Mouse (Mus musculus) heart, postnatal 0 days (tissue): Measurements from ENCODE around the gene Slc17a7. TPM values are rescaled to one million over a fixed set of nuclear protein-coding genes. Genes with fewer than 3 reads are reported as not detected.
"Not testable (repeated sequence)": the region's sequence is repeated elsewhere in the genome, so short reads cannot be mapped to it uniquely, and the experiment has no call there.

Experiments used
- ATAC-seq: fragments of 200-750 bp; cut with Nextera tagmentation; 2 replicates; pipeline ENCODE4 v1.8.0; 2017; ENCODE audit warnings: low read depth, moderate number of reproducible peaks, moderate library complexity; ENCODE audit not compliant: insufficient read depth
- DNase-seq: peaks from one replicate; pipeline ENCODE4 v3.0.0-alpha.2; 2016; ENCODE audit warnings: low spot score
- H3K27ac ChIP-seq: fragments of 300-500 bp; sonication (generic); 2 replicates; pipeline ENCODE4 v1.5.1; 2014; ENCODE audit warnings: low read depth, mild to moderate bottlenecking
- H3K27me3 ChIP-seq: fragments of 300-500 bp; sonication (generic); 2 replicates; pipeline ENCODE4 v1.6.1; 2014; ENCODE audit warnings: low read length, mixed read lengths; ENCODE audit not compliant: control insufficient read depth, insufficient read depth
- H3K36me3 ChIP-seq: fragments of 300-500 bp; sonication (generic); replicated peaks from 2 replicates; pipeline ENCODE4 v1.6.1; 2014; ENCODE audit warnings: low read length, mixed read lengths; ENCODE audit not compliant: control insufficient read depth, insufficient read depth
- H3K4me1 ChIP-seq: fragments of 300-500 bp; sonication (generic); 2 replicates; pipeline ENCODE4 v1.6.1; 2014; ENCODE audit warnings: antibody characterized with exemption; ENCODE audit not compliant: control insufficient read depth, insufficient read depth
- H3K4me2 ChIP-seq: fragments of 300-500 bp; sonication (generic); 2 replicates; pipeline ENCODE4 v1.6.1; 2014; ENCODE audit warnings: low read depth, mild to moderate bottlenecking, low read length, moderate library complexity
- H3K4me3 ChIP-seq: fragments of 300-500 bp; sonication (generic); 2 replicates; pipeline ENCODE4 v1.5.1; 2014; ENCODE audit warnings: low read depth, low read length
- H3K9ac ChIP-seq: fragments of 300-500 bp; sonication (generic); replicated peaks from 2 replicates; pipeline ENCODE4 v1.6.1; 2014; ENCODE audit warnings: low read depth, low read length, mixed read lengths
- H3K9me3 ChIP-seq: fragments of 300-500 bp; sonication (generic); replicated peaks from 2 replicates; pipeline ENCODE4 v1.6.1; 2016; ENCODE audit warnings: low read length; ENCODE audit not compliant: control insufficient read depth
- CTCF ChIP-seq: IDR thresholded peaks from 2 replicates; pipeline ENCODE4 v1.5.1; 2016; ENCODE audit warnings: antibody characterized with exemption, control low read depth, low read depth
- EP300 ChIP-seq: IDR thresholded peaks from 2 replicates; pipeline ENCODE4 v1.6.1; 2016; ENCODE audit warnings: antibody characterized with exemption, low read depth
- WGBS: fragments of 180-500 bp; shearing (Covaris S2); extraction: QIAGEN DNeasy Blood & Tissue Kit; methylation state at CpG from one replicate; pipeline ENCODE4 v1.1.7; 2014; 5-methylcytosine and 5-hydroxymethylcytosine counted together
- polyA plus RNA-seq: library from polyadenylated mRNA; unstranded; fragments of >200 nt; fragmentation: Nextera tagmentation; extraction: Ambion mirVana; gene quantifications from 2 replicates; pipeline ENCODE4 v1.2.1, GENCODE M21; 2015
- total RNA-seq: library from RNA; depleted of rRNA; stranded (reverse); fragments of >200 nt; gene quantifications from 2 replicates; pipeline ENCODE4 v1.2.3, GENCODE M21; 2014; ENCODE audit warnings: low replicate concordance

The Slc17a7 gene
- total and polyA plus RNA-seq, 2 experiments from 2014 or later, result 4.3 to 12.7 TPM

GRCm38 (mm10) chr7:45148534-45149098, 15.1 kb upstream of the Slc17a7 start:
- H3K4me2 ChIP-seq, result no peak overlapping the region
- no peak overlapping the region for H3K4me3 ChIP-seq
- H3K36me3 ChIP-seq, result peaks cover 18% of the 10 kb centered on the region
- no peaks in the 10 kb centered on the region for H3K27me3 ChIP-seq
- no peak overlapping the region for H3K9ac ChIP-seq
- 31% methylated on average over 4 of the region's 4 CpGs for WGBS
- 0 out of 2 replicates have a peak, but pooled peaks cover 5% of the 10 kb centered on the region for H3K4me1 ChIP-seq
- TF ChIP-seq EP300 (no peak), CTCF (no peak)
- no peak overlapping the region for H3K27ac ChIP-seq
- ATAC-seq (no peak), DNase-seq (no peak)
- H3K9me3 ChIP-seq, result no peaks in the 10 kb centered on the region

GRCm38 (mm10) chr7:45149545-45149944, 14.2 kb upstream of the Slc17a7 start:
- WGBS, result 74% methylated on average over 6 of the region's 6 CpGs
- peaks cover 11% of the 10 kb centered on the region; the same call in 1 of the 2 replicates for H3K36me3 ChIP-seq
- H3K4me1 ChIP-seq, result 0 out of 2 replicates have a peak, but pooled peaks cover 7% of the 10 kb centered on the region
- H3K4me2 ChIP-seq, result no peak overlapping the region
- no peak overlapping the region for H3K9ac ChIP-seq
- no peak overlapping the region for H3K4me3 ChIP-seq
- ATAC-seq (no peak), DNase-seq (no peak)
- H3K9me3 ChIP-seq, result no peaks in the 10 kb centered on the region
- no peaks in the 10 kb centered on the region for H3K27me3 ChIP-seq
- no peak for TF ChIP-seq EP300
- no peak for TF ChIP-seq CTCF
- H3K27ac ChIP-seq, result no peak overlapping the region

- ATAC-seq (no peak), DNase-seq (no peak)
- H3K27ac ChIP-seq, result no peak overlapping the region
- no peak overlapping the region for H3K9ac ChIP-seq
- peaks cover 6% of the 10 kb centered on the region; the same call in 1 of the 2 replicates for H3K36me3 ChIP-seq
- no peaks in the 10 kb centered on the region for H3K27me3 ChIP-seq
- no peak overlapping the region for H3K4me3 ChIP-seq
- 68% methylated on average over 4 of the region's 4 CpGs for WGBS
- H3K9me3 ChIP-seq, result no peaks in the 10 kb centered on the region
- H3K4me2 ChIP-seq, result no peak overlapping the region
- H3K4me1 ChIP-seq, result 0 out of 2 replicates have a peak, but pooled peaks cover 7% of the 10 kb centered on the region
- TF ChIP-seq CTCF (no peak), EP300 (no peak)
Observed at GRCm38 (mm10) chr7:45150321-45150720, 13.4 kb upstream of the Slc17a7 start.

- TF ChIP-seq EP300 (no peak), CTCF (no peak)
- no peak overlapping the region for H3K27ac ChIP-seq
- no peaks in the 10 kb centered on the region; the same call in 1 of the 2 replicates for H3K36me3 ChIP-seq
- 0 out of 2 replicates have a peak, but pooled peaks cover 7% of the 10 kb centered on the region for H3K4me1 ChIP-seq
- no peaks in the 10 kb centered on the region for H3K9me3 ChIP-seq
- H3K4me3 ChIP-seq, result no peak overlapping the region
- no peak overlapping the region for H3K4me2 ChIP-seq
- H3K27me3 ChIP-seq, result no peaks in the 10 kb centered on the region
- DNase-seq, result no peak
- 53% methylated on average over 11 of the region's 11 CpGs for WGBS
- no peak overlapping the region for H3K9ac ChIP-seq
- no peak for ATAC-seq
Observed at GRCm38 (mm10) chr7:45151303-45151702, 12.4 kb upstream of the Slc17a7 start.

GRCm38 (mm10) chr7:45153052-45153451, 10.7 kb upstream of the Slc17a7 start:
- not testable (repeated sequence) for H3K9ac ChIP-seq, H3K36me3 ChIP-seq, H3K4me2 ChIP-seq, H3K27me3 ChIP-seq, H3K4me3 ChIP-seq, DNase-seq, ATAC-seq, H3K9me3 ChIP-seq, H3K4me1 ChIP-seq, H3K27ac ChIP-seq
- WGBS, result 85% methylated on average over 2 of the region's 2 CpGs

GRCm38 (mm10) chr7:45153586-45153985, 10.2 kb upstream of the Slc17a7 start:
- Histone ChIP-seq H3K9ac (peak overlapping the region; percentile 83), H3K27ac (peak overlapping the region; percentile 97), H3K9me3 (no peaks in the 10 kb centered on the region), H3K4me2 (peak overlapping the region; percentile 83), H3K4me3 (peak overlapping the region; percentile 76), H3K4me1 (0 out of 2 replicates have a peak, but pooled peaks cover 7% of the 10 kb centered on the region), H3K36me3 (0 out of 2 replicates have a peak, but pooled peaks cover 4% of the 10 kb centered on the region), H3K27me3 (no peaks in the 10 kb centered on the region)
- 1% methylated on average over 5 of the region's 5 CpGs for WGBS
- ATAC-seq (no peak), DNase-seq (no peak)
- TF ChIP-seq EP300 (no peak), CTCF (no peak)
